Mouse (Mus musculus) cerebellum, adult 8-10 months (tissue): ENCODE results near the gene Gm20838.
"Not testable (repeated sequence)": the region's sequence is repeated elsewhere in the genome, so short reads cannot be mapped to it uniquely, and the experiment has no call there.

ENCODE experiments used
- DNase-seq: peaks from one replicate; pipeline ENCODE4 v3.0.0; 2022

Gene Gm20838

GRCm38 (mm10) chrY:33543064-33543463, at the start of gene Gm20838:
Gene Gm20838 (minus strand): TSS chrY:33543164.
- DNase-seq: not testable (repeated sequence)
